In genomic region chr12:51666708-51667430, GRCm38 (mm10) we compare ENCODE assay signal across 12 mouse cellular contexts. TPM values are rescaled to one million over a fixed set of nuclear protein-coding genes. Genes with fewer than 3 reads are reported as not detected.
DNase-seq lines count a peak whose midpoint lies in the region; ATAC-seq and TF ChIP-seq lines count a peak whose summit lies in the region.
"Had no signal": no experiment of that assay in that cellular context is flagged by ENCODE, and none has a peak within 500 bp of the region (broad histone marks: within the 10 kb centered on the region; RNA-seq: fewer than 3 reads in every experiment).

No protein-coding gene starts in this region.

- H3K4me3 ChIP-seq in E14TG2a.4 (replicated peaks; ENCODE audit: low read length) = no peak overlapping the region
- H3K4me3 ChIP-seq: embryonic facial prominence, embryonic 10.5 days had no signal

- peaks cover 65% of the 10 kb centered on the region for H3K4me1 ChIP-seq in E14TG2a.4 (replicated peaks; ENCODE audit: low read depth, low read length)

- H3K9me3 ChIP-seq in E14TG2a.4 (ENCODE audit: low read length) = no peaks in the 10 kb centered on the region
- H3K9me3 ChIP-seq: embryonic facial prominence, embryonic 10.5 days had no signal

- 0 out of 2 replicates have a peak, but pooled peaks have one; percentile 3 for TF ChIP-seq CTCF in E14TG2a.4 (conservative IDR thresholded peaks at IDR 0.05; ENCODE audit: low read length)

- peaks cover 3% of the 10 kb centered on the region; the same call in 1 of the 2 replicates for H3K36me3 ChIP-seq in E14TG2a.4 (ENCODE audit: insufficient read depth, low read length)
- H3K36me3 ChIP-seq: embryonic facial prominence, embryonic 10.5 days had no signal

- ATAC-seq in granulocyte monocyte progenitor cell, adult 5-6 weeks (replicated peaks; ENCODE audit: poor library complexity, severe bottlenecking) = peak; percentile 56
- ATAC-seq: inflammation-experienced regulatory T-cells, adult 6 months had no signal

- H3K27me3 ChIP-seq in E14TG2a.4 (ENCODE audit: insufficient read depth, low read length) = no peaks in the 10 kb centered on the region

- peak; percentile 52 for DNase-seq in kidney, adult 9 months
- no peak for DNase-seq in kidney, postnatal 14 days
- DNase-seq in 416B (ENCODE audit: low read depth) = peak; percentile 62
- DNase-seq in neural tube, embryonic 10.5 days (ENCODE audit: extremely low spot score, low spot score) = no peak
- DNase-seq in left cerebral cortex, adult 9 months (ENCODE audit: low spot score in 2 of 2) = no peak
- DNase-seq in cerebellum, postnatal 36 days = no peak
- DNase-seq: gastrocnemius, postnatal 36 days; lung, postnatal 4 days had no signal

RNA-seq across cellular contexts. Expression of gene Ap4s1, which starts 24.0 kb away (rescaled TPM):
- 23.7 and 40.1 TPM in 2 replicates for total RNA-seq in granulocyte monocyte progenitor cell, adult 5-6 weeks (2014; fragmentation: Nextera tagmentation)
- total RNA-seq in granulocyte monocyte progenitor cell, adult 5-6 weeks (2017) = 16.8 and 27.4 TPM in 2 replicates

RNA-seq across cellular contexts. Expression of gene Strn3, which starts 24.8 kb away (rescaled TPM):
- total RNA-seq in granulocyte monocyte progenitor cell, adult 5-6 weeks (2014; fragmentation: Nextera tagmentation) = 30.4 and 34.3 TPM in 2 replicates
- 51.1 and 60.8 TPM in 2 replicates for total RNA-seq in granulocyte monocyte progenitor cell, adult 5-6 weeks (2017)

Comparison
In these comparisons a context has a peak if more than half of its experiments do, and no peak if none do; other contexts are left out.
1. DNase-seq: peak in kidney, adult 9 months (single experiment) and 416B (single experiment); none in kidney, postnatal 14 days (single experiment), neural tube, embryonic 10.5 days (single experiment), left cerebral cortex, adult 9 months (0 of 2) and cerebellum, postnatal 36 days (0 of 2).